Mouse (Mus musculus) left cerebral cortex, adult 8-10 months (tissue): ENCODE data around the gene Ube2o. TPM values are rescaled to one million over a fixed set of nuclear protein-coding genes. Genes with fewer than 3 reads are reported as not detected.

Experiments used
- DNase-seq, 2 experiments: peaks; one replicate each; pipeline ENCODE4 v3.0.0; 2022; ENCODE audit warnings: low spot score in 2 of 2
- total RNA-seq, 4 experiments: library from RNA; stranded (reverse); gene quantifications; 2 replicates each; pipeline ENCODE4 v1.2.4; 2022

The Ube2o gene
- total RNA-seq, 4 experiments from 2014 or later: 115 to 119 (median 117) TPM

GRCm38 (mm10) chr11:116543110-116543509, 38.1 kb downstream of the Ube2o start:
- DNase-seq: no peak

GRCm38 (mm10) chr11:116541183-116541582, 40.1 kb downstream of the Ube2o start:
- DNase-seq: no peak

GRCm38 (mm10) chr11:116538142-116538735, 43.0 kb downstream of the Ube2o start:
- no peak for DNase-seq

GRCm38 (mm10) chr11:116537388-116537787, 43.9 kb downstream of the Ube2o start:
- no peak for DNase-seq

- no peak for DNase-seq
These were observed 44.6 kb downstream of the Ube2o start for GRCm38 (mm10) chr11:116536685-116537084.

GRCm38 (mm10) chr11:116534154-116534865, 46.9 kb downstream of the Ube2o start:
- peak in 1 of 2 experiments; percentile 46 for DNase-seq

- peak in 1 of 2 experiments; percentile 31 for DNase-seq
These were observed 47.7 kb downstream of the Ube2o start for GRCm38 (mm10) chr11:116533341-116534153.

- no peak for DNase-seq
These were observed 48.4 kb downstream of the Ube2o start for GRCm38 (mm10) chr11:116532810-116533338.

GRCm38 (mm10) chr11:116532262-116532809, 48.9 kb downstream of the Ube2o start:
- no peak for DNase-seq

GRCm38 (mm10) chr11:116531371-116532191, 49.7 kb downstream of the Ube2o start:
- DNase-seq: no peak

- DNase-seq: no peak
These were observed 50.8 kb downstream of the Ube2o start, which contains the start of gene Sphk1 for GRCm38 (mm10) chr11:116530187-116531147. Gene Sphk1 (plus strand): TSS chr11:116530925.

- no peak for DNase-seq
These were observed 52.5 kb downstream of the Ube2o start for GRCm38 (mm10) chr11:116528636-116529320.

GRCm38 (mm10) chr11:116523699-116524189, 57.5 kb downstream of the Ube2o start:
- DNase-seq: no peak

- no peak for DNase-seq
These were observed 58.2 kb downstream of the Ube2o start for GRCm38 (mm10) chr11:116522886-116523698.

GRCm38 (mm10) chr11:116522046-116522445, 59.2 kb downstream of the Ube2o start:
- DNase-seq: no peak

GRCm38 (mm10) chr11:116521143-116521542, 60.1 kb downstream of the Ube2o start:
- no peak for DNase-seq

- no peak for DNase-seq
These were observed 62.8 kb downstream of the Ube2o start for GRCm38 (mm10) chr11:116518482-116518881.
